Mouse (Mus musculus) olfactory bulb, adult 2 months (tissue): ENCODE data around the gene Daam2.

Source experiments
- CTCF ChIP-seq: fragments of 200-500 bp; IDR thresholded peaks from 2 replicates; pipeline ENCODE4 v1.5.1; 2012; ENCODE audit warnings: low read depth, mild to moderate bottlenecking, low read length, moderate library complexity; ENCODE audit not compliant: insufficient read depth
- POLR2A ChIP-seq: fragments of 200-500 bp; IDR thresholded peaks from 2 replicates; pipeline ENCODE4 v1.6.1; 2012; ENCODE audit warnings: mild to moderate bottlenecking, low read depth, low read length, moderate library complexity; ENCODE audit not compliant: insufficient read depth

- TF ChIP-seq CTCF (no peak), POLR2A (no peak)
Measured at GRCm38 (mm10) chr17:49448570-49449229, 115.4 kb downstream of the Daam2 start.
